Mouse (Mus musculus) embryonic fibroblast, embryonic 13.5 days (primary cell): Measurements from ENCODE around the gene Fam196b.

Experiments
- CTCF ChIP-seq: IDR thresholded peaks from 2 replicates; pipeline ENCODE4 v1.5.1; 2011; ENCODE audit warnings: mild to moderate bottlenecking, control low read depth, low read length, moderate library complexity, borderline replicate concordance; ENCODE audit not compliant: insufficient read depth
- POLR2A ChIP-seq: IDR thresholded peaks from 2 replicates; pipeline ENCODE4 v1.6.1; 2011; ENCODE audit warnings: low read depth, mild to moderate bottlenecking, control low read depth, low read length, moderate library complexity

GRCm38 (mm10) chr11:34406309-34406708 is 91.7 kb downstream of the Fam196b start:
- TF ChIP-seq POLR2A (no peak), CTCF (no peak)
